Mouse (Mus musculus): ENCODE results near the gene Slamf7. TPM values are rescaled to one million over a fixed set of nuclear protein-coding genes. Genes with fewer than 3 reads are reported as not detected.

Gene Slamf7
- polyA plus RNA-seq, 1 experiment from 2014 or later = not detected

DNA sequence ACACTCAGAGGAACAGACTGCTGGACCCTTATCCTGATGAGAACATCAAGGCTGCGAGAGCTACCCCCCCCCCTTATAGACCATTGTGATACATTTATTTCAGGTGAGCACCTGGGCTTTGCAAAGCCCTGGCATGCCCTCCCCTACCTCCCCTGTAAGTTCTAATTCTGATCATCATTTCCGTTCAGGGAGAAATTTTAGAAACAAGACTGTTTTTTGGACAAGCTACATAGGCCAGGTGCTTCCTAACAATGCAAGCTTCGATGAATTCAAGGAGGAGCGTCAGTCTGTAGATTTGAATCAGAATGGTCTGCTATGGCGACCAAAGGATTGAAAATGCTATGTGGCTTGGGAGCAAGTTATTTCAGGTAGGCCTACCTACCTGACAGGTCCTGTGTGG, 5.1 kb downstream of the Slamf7 start:
- Histone ChIP-seq H3K27ac (ENCODE audit: low read depth, low read length) (no peak overlapping the region), H3K27me3 (ENCODE audit: control insufficient read depth, insufficient read depth, low read length) (no peaks in the 10 kb centered on the region), H3K4me2 (replicated peaks; ENCODE audit: low read depth, low read length) (no peak overlapping the region), H3K9me3 (ENCODE audit: control insufficient read depth, low read length) (no peaks in the 10 kb centered on the region), H3K4me1 (replicated peaks; ENCODE audit: control insufficient read depth, insufficient read depth, low read length) (no peaks in the 10 kb centered on the region), H3K9ac (ENCODE audit: low read depth, low read length) (no peak overlapping the region), H3K36me3 (ENCODE audit: control insufficient read depth, insufficient read depth, low read length) (no peaks in the 10 kb centered on the region), H3K4me3 (ENCODE audit: low read depth, low read length) (no peak overlapping the region)
- DNase-seq (ENCODE audit: low spot score) = no peak
- no peak for ATAC-seq (ENCODE audit: low FRiP score)
- WGBS = 84% methylated on average over 5 of the region's 5 CpGs

DNA sequence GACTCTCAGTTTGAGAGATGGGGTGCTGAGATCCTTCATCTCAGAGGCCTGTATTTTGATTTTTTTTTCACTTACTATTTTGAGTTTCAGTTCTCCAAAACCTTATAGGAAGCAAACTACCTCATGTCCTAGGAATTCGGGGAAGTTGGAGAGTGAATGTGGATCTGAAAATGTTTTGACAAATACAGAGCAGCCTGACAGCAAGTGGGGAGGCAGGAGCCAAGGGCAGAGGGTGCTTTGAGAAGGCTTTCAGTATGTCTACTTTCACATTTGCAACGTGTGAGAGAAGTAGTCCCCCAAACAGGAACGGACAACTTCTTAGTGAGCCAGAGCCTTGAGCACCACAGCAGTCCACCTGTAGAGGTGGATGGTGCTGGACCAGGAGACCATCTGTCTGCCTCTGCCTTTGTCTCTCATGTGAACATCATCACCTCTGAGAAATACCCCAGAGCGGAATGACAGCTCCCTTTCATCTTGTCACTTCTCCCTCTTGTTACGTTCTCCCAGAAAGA, 6.3 kb downstream of the Slamf7 start:
- no peaks in the 10 kb centered on the region for H3K4me1 ChIP-seq (replicated peaks; ENCODE audit: control insufficient read depth, insufficient read depth, low read length)
- H3K9ac ChIP-seq (ENCODE audit: low read depth, low read length) = no peak overlapping the region
- H3K27me3 ChIP-seq (ENCODE audit: control insufficient read depth, insufficient read depth, low read length) = no peaks in the 10 kb centered on the region
- H3K4me2 ChIP-seq (replicated peaks; ENCODE audit: low read depth, low read length) = no peak overlapping the region
- no peak overlapping the region for H3K27ac ChIP-seq (ENCODE audit: low read depth, low read length)
- H3K4me3 ChIP-seq (ENCODE audit: low read depth, low read length) = no peak overlapping the region
- no peaks in the 10 kb centered on the region for H3K36me3 ChIP-seq (ENCODE audit: control insufficient read depth, insufficient read depth, low read length)
- whole genome bisulfite sequencing = 78% methylated on average over 5 of the region's 5 CpGs
- ATAC-seq (ENCODE audit: low FRiP score) (no peak), DNase-seq (ENCODE audit: low spot score) (no peak)
- no peaks in the 10 kb centered on the region for H3K9me3 ChIP-seq (ENCODE audit: control insufficient read depth, low read length)

DNA sequence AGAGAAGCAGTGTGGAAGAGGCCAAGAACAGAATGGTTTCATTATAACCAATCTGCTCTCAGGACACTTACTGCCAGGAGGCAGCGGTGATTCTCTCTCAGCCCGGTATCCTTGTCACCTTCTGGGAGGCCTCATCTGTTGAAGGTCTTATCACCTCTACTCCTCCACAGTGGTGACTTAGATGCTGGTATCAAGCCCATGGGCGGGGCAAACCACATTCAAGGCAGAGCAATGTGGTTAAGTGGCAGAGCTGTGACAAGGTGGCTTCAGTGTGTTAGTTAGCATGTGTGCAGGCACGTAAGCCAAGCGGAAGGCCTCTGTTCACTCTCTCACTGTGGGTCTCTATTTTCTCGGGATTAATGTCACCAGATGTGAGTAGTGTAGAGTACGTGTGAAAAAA, 9.2 kb downstream of the Slamf7 start:
- Histone ChIP-seq H3K9ac (ENCODE audit: low read depth, low read length) (no peak overlapping the region), H3K4me3 (ENCODE audit: low read depth, low read length) (no peak overlapping the region), H3K36me3 (ENCODE audit: control insufficient read depth, insufficient read depth, low read length) (no peaks in the 10 kb centered on the region), H3K4me1 (replicated peaks; ENCODE audit: control insufficient read depth, insufficient read depth, low read length) (no peaks in the 10 kb centered on the region), H3K27me3 (ENCODE audit: control insufficient read depth, insufficient read depth, low read length) (no peaks in the 10 kb centered on the region), H3K9me3 (ENCODE audit: control insufficient read depth, low read length) (no peaks in the 10 kb centered on the region), H3K4me2 (replicated peaks; ENCODE audit: low read depth, low read length) (no peak overlapping the region), H3K27ac (ENCODE audit: low read depth, low read length) (no peak overlapping the region)
- DNase-seq (ENCODE audit: low spot score) = no peak
- 84% methylated on average over 7 of the region's 7 CpGs for WGBS
- ATAC-seq (ENCODE audit: low FRiP score) = no peak

DNA sequence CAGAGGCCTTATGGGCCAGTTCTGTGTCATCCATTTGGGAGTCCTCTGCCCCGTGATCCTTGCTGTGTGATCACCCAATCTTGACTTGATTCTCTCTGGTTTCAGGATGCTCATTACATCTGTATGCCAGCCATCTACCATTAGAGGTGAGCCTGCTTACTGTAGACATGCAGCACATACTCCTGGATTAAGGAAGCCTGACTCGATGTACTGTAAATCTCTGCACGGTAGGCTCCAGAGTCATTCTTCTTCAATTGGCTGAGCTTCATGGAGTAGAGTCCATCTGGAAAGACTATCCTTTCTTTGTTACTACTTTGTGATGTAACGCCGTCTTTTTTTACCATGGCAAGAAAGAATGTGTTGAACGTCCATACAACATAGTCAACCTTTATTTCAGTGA, 12.0 kb downstream of the Slamf7 start:
- no peak overlapping the region for H3K9ac ChIP-seq (ENCODE audit: low read depth, low read length)
- no peaks in the 10 kb centered on the region for H3K4me1 ChIP-seq (replicated peaks; ENCODE audit: control insufficient read depth, insufficient read depth, low read length)
- DNase-seq (ENCODE audit: low spot score) (no peak), ATAC-seq (ENCODE audit: low FRiP score) (no peak)
- no peak overlapping the region for H3K27ac ChIP-seq (ENCODE audit: low read depth, low read length)
- H3K4me2 ChIP-seq (replicated peaks; ENCODE audit: low read depth, low read length) = no peak overlapping the region
- no peaks in the 10 kb centered on the region for H3K36me3 ChIP-seq (ENCODE audit: control insufficient read depth, insufficient read depth, low read length)
- no peak overlapping the region for H3K4me3 ChIP-seq (ENCODE audit: low read depth, low read length)
- H3K27me3 ChIP-seq (ENCODE audit: control insufficient read depth, insufficient read depth, low read length) = no peaks in the 10 kb centered on the region
- H3K9me3 ChIP-seq (ENCODE audit: control insufficient read depth, low read length) = no peaks in the 10 kb centered on the region
- WGBS = 92% methylated on average over 6 of the region's 6 CpGs

DNA sequence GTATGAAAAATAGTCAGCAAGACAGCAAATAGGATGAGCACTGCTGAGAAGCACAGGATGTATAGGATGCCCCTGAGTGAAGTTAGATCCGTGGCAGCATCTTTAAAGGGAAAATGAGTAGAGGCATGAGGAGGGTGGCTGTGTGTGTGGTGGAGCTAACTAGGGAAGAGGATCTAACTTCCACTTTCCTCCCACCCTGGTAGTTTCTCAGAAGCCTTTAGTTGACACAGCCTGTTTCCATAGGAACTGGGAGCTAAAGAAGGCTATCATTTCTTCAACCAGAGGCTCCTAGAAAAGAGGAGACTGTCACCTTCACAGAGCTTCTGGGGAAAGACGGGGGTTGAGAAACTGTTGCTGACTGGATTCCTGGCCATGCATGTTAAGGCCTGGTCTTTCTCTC, 14.1 kb downstream of the Slamf7 start:
- no peak overlapping the region for H3K9ac ChIP-seq (ENCODE audit: low read depth, low read length)
- H3K4me2 ChIP-seq (replicated peaks; ENCODE audit: low read depth, low read length) = no peak overlapping the region
- ATAC-seq (ENCODE audit: low FRiP score) (no peak), DNase-seq (ENCODE audit: low spot score) (no peak)
- H3K36me3 ChIP-seq (ENCODE audit: control insufficient read depth, insufficient read depth, low read length) = no peaks in the 10 kb centered on the region
- H3K9me3 ChIP-seq (ENCODE audit: control insufficient read depth, low read length) = no peaks in the 10 kb centered on the region
- no peaks in the 10 kb centered on the region for H3K4me1 ChIP-seq (replicated peaks; ENCODE audit: control insufficient read depth, insufficient read depth, low read length)
- H3K27ac ChIP-seq (ENCODE audit: low read depth, low read length) = no peak overlapping the region
- no peaks in the 10 kb centered on the region for H3K27me3 ChIP-seq (ENCODE audit: control insufficient read depth, insufficient read depth, low read length)
- WGBS = 64% methylated on average over 2 of the region's 2 CpGs
- no peak overlapping the region for H3K4me3 ChIP-seq (ENCODE audit: low read depth, low read length)

DNA sequence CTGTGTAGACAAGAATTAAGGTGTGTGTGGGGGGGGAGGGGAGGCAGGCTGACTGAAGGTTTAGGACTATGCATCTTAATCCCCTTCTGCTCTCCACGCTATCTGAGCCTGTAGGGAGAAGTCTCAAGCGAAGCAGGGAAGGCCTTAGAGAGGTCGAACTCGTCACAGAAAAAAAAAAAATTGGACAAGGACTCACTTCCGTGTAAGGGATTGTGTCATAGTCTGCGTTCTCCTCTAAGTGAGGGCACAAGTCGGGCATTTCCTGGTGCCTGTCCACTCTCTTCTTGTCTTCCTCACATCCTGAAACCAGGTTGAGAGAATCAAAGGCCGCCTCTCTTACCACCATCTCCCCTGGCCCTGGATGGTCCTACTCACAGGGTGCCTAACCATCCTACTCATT, 15.7 kb downstream of the Slamf7 start:
- Histone ChIP-seq H3K27me3 (ENCODE audit: control insufficient read depth, insufficient read depth, low read length) (no peaks in the 10 kb centered on the region), H3K9me3 (ENCODE audit: control insufficient read depth, low read length) (no peaks in the 10 kb centered on the region), H3K4me2 (replicated peaks; ENCODE audit: low read depth, low read length) (no peak overlapping the region), H3K27ac (ENCODE audit: low read depth, low read length) (no peak overlapping the region), H3K9ac (ENCODE audit: low read depth, low read length) (no peak overlapping the region), H3K36me3 (ENCODE audit: control insufficient read depth, insufficient read depth, low read length) (no peaks in the 10 kb centered on the region), H3K4me1 (replicated peaks; ENCODE audit: control insufficient read depth, insufficient read depth, low read length) (no peaks in the 10 kb centered on the region), H3K4me3 (ENCODE audit: low read depth, low read length) (no peak overlapping the region)
- no peak for ATAC-seq (ENCODE audit: low FRiP score)
- no peak for DNase-seq (ENCODE audit: low spot score)
- WGBS = 82% methylated on average over 8 of the region's 8 CpGs

- no peaks in the 10 kb centered on the region for H3K4me1 ChIP-seq (replicated peaks; ENCODE audit: control insufficient read depth, insufficient read depth, low read length)
- 63% methylated on average over 6 of the region's 6 CpGs for WGBS
- no peak overlapping the region for H3K4me3 ChIP-seq (ENCODE audit: low read depth, low read length)
- H3K9ac ChIP-seq (ENCODE audit: low read depth, low read length) = no peak overlapping the region
- H3K27me3 ChIP-seq (ENCODE audit: control insufficient read depth, insufficient read depth, low read length) = no peaks in the 10 kb centered on the region
- no peak overlapping the region for H3K4me2 ChIP-seq (replicated peaks; ENCODE audit: low read depth, low read length)
- ATAC-seq (ENCODE audit: low FRiP score) (no peak), DNase-seq (ENCODE audit: low spot score) (no peak)
- no peak overlapping the region for H3K27ac ChIP-seq (ENCODE audit: low read depth, low read length)
- H3K9me3 ChIP-seq (ENCODE audit: control insufficient read depth, low read length) = no peaks in the 10 kb centered on the region
- no peaks in the 10 kb centered on the region for H3K36me3 ChIP-seq (ENCODE audit: control insufficient read depth, insufficient read depth, low read length)
Measured at GRCm38 (mm10) chr1:171635696-171636095, 17.1 kb downstream of the Slamf7 start.

DNA sequence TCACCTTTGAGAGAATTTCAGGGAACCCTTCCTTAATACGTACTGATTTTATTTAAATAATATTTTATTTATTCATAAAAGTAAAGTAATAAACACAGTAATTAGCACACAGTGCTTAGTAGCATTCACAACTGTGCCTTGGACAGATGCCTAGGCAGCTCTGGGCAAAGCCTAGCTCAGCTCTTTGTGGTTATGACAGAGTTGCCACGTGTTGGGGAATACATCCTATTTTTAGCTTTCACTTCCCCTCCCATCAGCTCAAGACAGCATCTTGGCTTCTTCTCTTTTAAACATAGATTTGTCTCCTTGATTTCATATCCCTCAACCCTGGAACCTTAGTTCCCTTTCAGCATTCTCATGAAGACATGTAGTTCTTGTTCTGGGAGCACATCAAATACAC, 21.4 kb downstream of the Slamf7 start:
- Histone ChIP-seq H3K4me2 (replicated peaks; ENCODE audit: low read depth, low read length) (no peak overlapping the region), H3K9me3 (ENCODE audit: control insufficient read depth, low read length) (no peaks in the 10 kb centered on the region), H3K27me3 (ENCODE audit: control insufficient read depth, insufficient read depth, low read length) (no peaks in the 10 kb centered on the region), H3K4me1 (replicated peaks; ENCODE audit: control insufficient read depth, insufficient read depth, low read length) (no peaks in the 10 kb centered on the region), H3K36me3 (ENCODE audit: control insufficient read depth, insufficient read depth, low read length) (no peaks in the 10 kb centered on the region), H3K9ac (ENCODE audit: low read depth, low read length) (no peak overlapping the region), H3K27ac (ENCODE audit: low read depth, low read length) (no peak overlapping the region), H3K4me3 (ENCODE audit: low read depth, low read length) (no peak overlapping the region)
- WGBS = 92% methylated on average over 2 of the region's 2 CpGs
- ATAC-seq (ENCODE audit: low FRiP score) (no peak), DNase-seq (ENCODE audit: low spot score) (no peak)

- WGBS = 89% methylated on average over 4 of the region's 4 CpGs
- H3K4me3 ChIP-seq (ENCODE audit: low read depth, low read length) = no peak overlapping the region
- DNase-seq (ENCODE audit: low spot score) = no peak
- no peak overlapping the region for H3K9ac ChIP-seq (ENCODE audit: low read depth, low read length)
- no peaks in the 10 kb centered on the region for H3K9me3 ChIP-seq (ENCODE audit: control insufficient read depth, low read length)
- H3K27ac ChIP-seq (ENCODE audit: low read depth, low read length) = no peak overlapping the region
- no peaks in the 10 kb centered on the region for H3K27me3 ChIP-seq (ENCODE audit: control insufficient read depth, insufficient read depth, low read length)
- no peak for ATAC-seq (ENCODE audit: low FRiP score)
- H3K4me1 ChIP-seq (replicated peaks; ENCODE audit: control insufficient read depth, insufficient read depth, low read length) = no peaks in the 10 kb centered on the region
- no peaks in the 10 kb centered on the region for H3K36me3 ChIP-seq (ENCODE audit: control insufficient read depth, insufficient read depth, low read length)
- H3K4me2 ChIP-seq (replicated peaks; ENCODE audit: low read depth, low read length) = no peak overlapping the region
Measured at GRCm38 (mm10) chr1:171630912-171631311, 21.9 kb downstream of the Slamf7 start.

Data from hindbrain, embryonic 11.5 days (tissue).